Mouse (Mus musculus) heart, embryonic 12.5 days (tissue): ENCODE measurements around the gene Slc39a11. TPM values are rescaled to one million over a fixed set of nuclear protein-coding genes. Genes with fewer than 3 reads are reported as not detected.

Experiments used
- ATAC-seq: fragments of 200-750 bp; cut with Nextera tagmentation; 2 replicates; pipeline ENCODE4 v1.8.0; 2017; ENCODE audit warnings: moderate TSS enrichment, moderate library complexity; ENCODE audit not compliant: insufficient number of reproducible peaks, low FRiP score
- H3K27ac ChIP-seq: fragments of 300-500 bp; sonication (generic); 2 replicates; pipeline ENCODE4 v1.5.1; 2016; ENCODE audit warnings: mild to moderate bottlenecking, moderate library complexity; ENCODE audit not compliant: poor library complexity, severe bottlenecking
- H3K27me3 ChIP-seq: fragments of 300-500 bp; sonication (generic); replicated peaks from 2 replicates; pipeline ENCODE4 v1.6.1; 2016; ENCODE audit warnings: mild to moderate bottlenecking, moderate library complexity
- H3K36me3 ChIP-seq: fragments of 300-500 bp; sonication (generic); 2 replicates; pipeline ENCODE4 v1.6.1; 2016; ENCODE audit warnings: mild to moderate bottlenecking, moderate library complexity
- H3K4me1 ChIP-seq: fragments of 300-500 bp; sonication (generic); replicated peaks from 2 replicates; pipeline ENCODE4 v1.6.1; 2016; ENCODE audit warnings: mild to moderate bottlenecking
- H3K4me2 ChIP-seq: fragments of 300-500 bp; sonication (generic); 2 replicates; pipeline ENCODE4 v1.6.1; 2016; ENCODE audit warnings: mild to moderate bottlenecking, moderate library complexity
- H3K4me3 ChIP-seq: fragments of 300-500 bp; sonication (generic); 2 replicates; pipeline ENCODE4 v1.5.1; 2016; ENCODE audit warnings: mild to moderate bottlenecking
- H3K9ac ChIP-seq: fragments of 300-500 bp; sonication (generic); 2 replicates; pipeline ENCODE4 v1.6.1; 2016; ENCODE audit warnings: mild to moderate bottlenecking, moderate library complexity
- H3K9me3 ChIP-seq: fragments of 300-500 bp; sonication (generic); replicated peaks from 2 replicates; pipeline ENCODE4 v1.6.1; 2016; ENCODE audit warnings: mild to moderate bottlenecking, moderate library complexity
- WGBS: fragments of 180-500 bp; shearing (Covaris S2); methylation state at CpG from one replicate; pipeline ENCODE4 v1.1.7; 2016; 5-methylcytosine and 5-hydroxymethylcytosine counted together
- polyA plus RNA-seq: library from polyadenylated mRNA; unstranded; fragments of >200 nt; fragmentation: Nextera tagmentation; extraction: Ambion mirVana; gene quantifications from 2 replicates; pipeline ENCODE4 v1.2.1, GENCODE M21; 2016

The Slc39a11 gene
- polyA plus RNA-seq, 1 experiment from 2014 or later, result 19.0 TPM

DNA sequence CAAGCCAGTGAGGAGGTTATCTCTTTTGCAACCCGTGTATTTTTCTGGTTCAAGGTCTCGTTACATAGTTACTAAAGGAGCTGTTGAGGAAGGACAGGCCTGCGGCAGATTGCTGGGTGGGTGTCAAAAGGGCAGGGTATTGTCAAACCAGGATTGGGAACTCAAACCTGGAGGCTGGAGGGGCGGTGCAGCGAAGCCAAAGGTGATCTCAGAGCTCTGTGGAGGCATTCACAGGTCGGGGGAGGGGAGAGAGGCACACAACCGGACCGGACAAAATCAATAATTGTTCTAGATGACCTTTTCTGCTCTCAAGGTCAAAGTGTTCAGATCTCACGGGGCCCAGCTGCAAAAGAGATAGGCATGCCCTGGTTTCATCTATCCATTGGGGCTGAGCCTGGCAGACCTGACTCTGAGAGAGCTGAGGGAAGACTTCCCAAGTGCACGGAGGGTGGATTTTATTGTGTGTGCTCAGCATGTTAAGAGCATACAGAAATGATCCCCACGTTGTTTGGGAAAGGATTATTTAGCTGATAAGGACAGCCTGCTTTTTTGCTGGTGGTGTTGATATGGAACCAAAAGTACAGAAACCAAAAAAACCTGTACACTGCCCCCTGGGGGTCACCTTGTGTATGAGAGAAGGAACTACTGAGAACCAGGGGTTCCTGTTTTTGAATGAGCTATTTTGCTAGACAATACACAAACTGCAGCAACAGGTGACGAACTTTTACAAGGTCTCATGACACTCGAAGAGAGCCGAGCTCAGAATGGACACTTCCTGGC is 32.6 kb downstream of the Slc39a11 start:
- peaks cover 52% of the 10 kb centered on the region for H3K27me3 ChIP-seq
- no peak for ATAC-seq
- H3K4me3 ChIP-seq, result no peak overlapping the region
- WGBS, result 51% methylated on average over 14 of the region's 14 CpGs
- H3K4me1 ChIP-seq, result peaks cover 27% of the 10 kb centered on the region
- no peaks in the 10 kb centered on the region for H3K36me3 ChIP-seq
- H3K4me2 ChIP-seq, result no peak overlapping the region
- no peak overlapping the region for H3K9ac ChIP-seq
- no peaks in the 10 kb centered on the region for H3K9me3 ChIP-seq
- no peak overlapping the region for H3K27ac ChIP-seq

DNA sequence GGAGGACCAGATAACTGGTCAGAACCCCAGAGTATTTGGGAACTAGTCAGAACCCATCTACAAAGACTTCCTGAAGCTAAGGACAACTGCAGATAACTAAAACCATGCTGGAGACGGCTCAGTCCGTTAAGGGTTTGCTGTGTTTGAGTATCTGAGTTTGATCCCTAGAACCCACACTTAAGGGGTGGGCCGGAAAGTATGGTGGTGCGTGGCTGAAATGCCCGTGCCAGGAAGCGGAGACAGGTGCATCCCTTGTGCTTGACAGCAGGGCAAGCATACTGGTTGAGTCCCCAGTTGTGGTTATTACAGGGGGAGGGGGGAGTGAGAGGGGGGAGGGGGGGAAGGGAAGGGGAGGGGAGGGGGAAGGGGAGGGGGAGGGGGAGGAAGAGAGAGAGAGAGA is 35.4 kb downstream of the Slc39a11 start:
- H3K9me3 ChIP-seq, result no peaks in the 10 kb centered on the region
- 63% methylated on average over 6 of the region's 6 CpGs for WGBS
- H3K27me3 ChIP-seq, result peaks cover 25% of the 10 kb centered on the region
- H3K4me1 ChIP-seq, result peaks cover 26% of the 10 kb centered on the region
- H3K4me2 ChIP-seq, result no peak overlapping the region
- no peak overlapping the region for H3K9ac ChIP-seq
- ATAC-seq, result no peak
- no peak overlapping the region for H3K27ac ChIP-seq
- H3K36me3 ChIP-seq, result no peaks in the 10 kb centered on the region
- no peak overlapping the region for H3K4me3 ChIP-seq

DNA sequence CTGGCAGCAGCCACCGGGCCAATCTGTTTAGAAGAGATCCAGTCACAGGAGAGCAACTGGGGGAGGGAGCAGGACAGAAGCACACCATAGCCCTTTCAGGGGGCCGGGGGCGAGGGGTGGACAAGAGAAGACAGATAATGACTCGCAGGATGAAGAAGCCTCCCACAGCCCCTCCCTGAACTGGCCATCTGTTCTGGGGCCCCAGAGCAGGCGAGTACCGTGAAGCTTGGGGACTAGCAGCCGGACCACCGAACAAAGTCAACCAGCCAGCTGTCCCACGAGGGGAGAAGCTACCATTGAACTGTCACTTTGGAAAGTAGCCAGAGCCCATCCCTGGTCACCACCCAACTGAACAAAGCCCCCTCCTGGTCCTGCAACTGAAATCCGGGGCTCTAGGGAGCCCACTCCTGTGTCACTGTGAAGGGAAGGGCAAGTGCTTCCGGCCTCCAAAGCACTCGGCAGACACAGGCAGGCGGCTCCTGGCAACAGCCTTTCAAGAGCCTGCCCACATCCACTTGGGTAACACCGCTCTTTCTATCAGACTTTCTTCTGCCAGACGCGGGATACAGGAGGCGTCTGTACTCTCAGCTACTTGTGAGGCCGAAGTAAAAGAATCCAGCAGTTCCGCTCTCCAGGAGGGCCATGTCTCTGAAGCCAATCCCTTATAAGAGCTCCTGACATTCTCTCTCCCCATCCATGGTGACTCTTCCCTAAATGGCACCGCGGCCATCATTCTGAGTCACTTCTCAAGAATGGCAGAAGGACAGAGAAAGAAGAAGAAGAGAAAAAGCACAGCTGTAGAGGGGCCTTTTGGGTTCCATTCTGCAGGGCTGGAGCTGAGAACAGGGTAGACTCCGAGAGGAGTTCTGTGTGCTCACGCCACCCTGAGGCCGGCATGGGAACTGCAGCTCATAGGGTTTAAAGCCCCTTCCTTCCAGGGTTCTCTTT is 37.9 kb downstream of the Slc39a11 start:
- WGBS, result 11% methylated on average over 24 of the region's 24 CpGs
- Histone ChIP-seq H3K27ac (no peak overlapping the region), H3K4me2 (peak overlapping the region; percentile 67), H3K9ac (0 out of 2 replicates have a peak overlapping the region, but pooled peaks have one; percentile 43), H3K36me3 (no peaks in the 10 kb centered on the region), H3K4me1 (peaks cover 10% of the 10 kb centered on the region), H3K9me3 (no peaks in the 10 kb centered on the region), H3K27me3 (0 out of 2 replicates have a peak, but pooled peaks cover 10% of the 10 kb centered on the region), H3K4me3 (peak overlapping the region; percentile 28)
- no peak for ATAC-seq

DNA sequence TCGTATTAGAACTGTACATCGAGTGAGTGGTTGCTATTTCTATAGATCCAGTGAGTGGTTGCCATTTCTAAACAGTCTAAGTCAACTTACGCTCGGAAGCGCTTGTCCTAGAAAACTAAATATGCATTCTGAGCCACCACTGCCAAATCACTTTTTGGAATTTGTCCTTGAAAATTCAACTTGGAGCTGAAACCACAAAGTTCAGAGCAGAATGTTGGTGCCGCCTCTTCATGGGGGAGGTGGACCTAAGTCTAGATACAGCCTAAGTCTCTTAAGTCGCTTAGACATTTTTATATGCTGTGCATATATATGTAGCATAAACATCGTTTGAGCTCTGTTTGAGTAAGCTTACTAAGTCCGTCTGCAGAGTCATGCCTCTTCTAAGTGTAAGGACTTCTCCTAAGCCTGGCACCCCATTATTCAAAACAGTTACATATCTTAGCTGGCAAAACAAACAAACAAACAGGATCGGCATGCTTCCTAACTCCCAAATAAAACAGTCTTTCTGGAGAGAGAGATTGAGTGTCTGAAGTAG is 38.7 kb downstream of the Slc39a11 start:
- H3K9ac ChIP-seq, result no peak overlapping the region
- no peak for ATAC-seq
- no peak overlapping the region for H3K4me3 ChIP-seq
- H3K27ac ChIP-seq, result no peak overlapping the region
- H3K4me2 ChIP-seq, result no peak overlapping the region
- 84% methylated on average over 10 of the region's 10 CpGs for WGBS
- H3K4me1 ChIP-seq, result peaks cover 10% of the 10 kb centered on the region
- 0 out of 2 replicates have a peak, but pooled peaks cover 10% of the 10 kb centered on the region for H3K27me3 ChIP-seq
- H3K9me3 ChIP-seq, result peaks cover 2% of the 10 kb centered on the region; the same call in 1 of the 2 replicates
- H3K36me3 ChIP-seq, result 0 out of 2 replicates have a peak, but pooled peaks cover under 1% of the 10 kb centered on the region

DNA sequence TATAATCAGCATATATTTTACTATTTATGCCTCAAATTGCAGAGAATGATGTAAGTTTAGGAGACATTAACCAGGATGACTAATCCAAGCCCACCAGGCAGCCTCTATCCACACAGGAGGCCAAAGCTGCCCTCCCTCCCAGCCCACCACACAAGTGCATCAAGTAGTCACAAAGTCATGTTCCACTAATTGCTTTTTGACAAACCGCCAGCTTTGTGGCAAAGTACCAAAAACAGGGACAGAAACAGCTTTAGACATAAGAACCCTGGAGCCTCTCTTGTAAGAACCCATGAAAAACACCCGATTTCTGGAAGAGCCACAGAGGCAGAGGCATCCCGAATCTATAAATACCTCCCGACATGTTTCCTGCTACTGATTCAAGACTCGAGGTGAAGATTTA is 39.6 kb downstream of the Slc39a11 start:
- Histone ChIP-seq H3K4me2 (no peak overlapping the region), H3K9me3 (peaks cover 5% of the 10 kb centered on the region; the same call in 1 of the 2 replicates), H3K27ac (no peak overlapping the region), H3K36me3 (0 out of 2 replicates have a peak, but pooled peaks cover 4% of the 10 kb centered on the region), H3K4me1 (peaks cover 10% of the 10 kb centered on the region), H3K4me3 (no peak overlapping the region), H3K27me3 (0 out of 2 replicates have a peak, but pooled peaks cover 5% of the 10 kb centered on the region), H3K9ac (no peak overlapping the region)
- ATAC-seq, result no peak
- WGBS, result 74% methylated on average over 5 of the region's 5 CpGs

DNA sequence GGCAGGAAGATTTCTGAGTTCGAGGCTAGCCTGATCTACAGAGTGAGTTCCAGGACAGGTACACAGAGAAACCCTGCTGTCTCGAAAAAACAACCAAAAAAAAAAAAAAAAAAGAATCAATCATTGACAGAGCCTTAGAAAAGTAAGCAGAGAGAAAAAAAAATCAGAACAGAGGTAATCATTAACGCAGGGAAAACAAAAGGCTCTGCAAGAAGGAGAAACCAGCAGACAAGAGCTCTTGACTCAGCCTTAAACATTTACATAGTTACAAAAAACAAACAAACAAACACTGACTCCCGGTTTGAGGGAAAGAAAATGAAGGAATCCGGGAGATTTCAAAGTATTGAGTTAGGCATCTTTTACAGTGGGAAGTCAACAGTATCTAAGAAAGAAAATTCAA is 40.3 kb downstream of the Slc39a11 start:
- 0 out of 2 replicates have a peak, but pooled peaks cover 4% of the 10 kb centered on the region for H3K36me3 ChIP-seq
- no peak overlapping the region for H3K9ac ChIP-seq
- no peak overlapping the region for H3K4me3 ChIP-seq
- 0 out of 2 replicates have a peak, but pooled peaks cover 4% of the 10 kb centered on the region for H3K27me3 ChIP-seq
- H3K27ac ChIP-seq, result no peak overlapping the region
- 78% methylated on average over 5 of the region's 5 CpGs for WGBS
- H3K4me1 ChIP-seq, result peaks cover 10% of the 10 kb centered on the region
- no peak overlapping the region for H3K4me2 ChIP-seq
- H3K9me3 ChIP-seq, result peaks cover 5% of the 10 kb centered on the region; the same call in 1 of the 2 replicates
- no peak for ATAC-seq

DNA sequence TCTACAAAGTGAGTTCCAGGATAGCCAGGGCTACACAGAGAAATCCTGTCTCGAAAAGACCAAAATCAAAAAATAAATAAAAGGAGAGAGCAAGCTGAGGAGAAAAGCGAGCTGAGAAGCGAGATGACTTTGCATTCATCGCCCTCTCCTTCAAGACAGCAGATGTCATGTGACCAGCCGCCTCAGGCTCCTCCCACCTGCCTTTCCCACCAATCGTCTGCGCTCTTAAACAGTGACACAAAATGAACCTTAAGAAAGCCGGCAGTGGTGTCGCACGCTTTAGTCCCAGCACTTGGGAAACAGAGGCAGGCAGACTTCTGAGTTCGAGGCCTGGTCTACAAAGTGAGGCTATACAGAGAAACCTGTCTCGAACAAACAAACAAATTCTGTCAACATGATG is 42.3 kb downstream of the Slc39a11 start:
- Histone ChIP-seq H3K9me3 (peaks cover 13% of the 10 kb centered on the region; the same call in 1 of the 2 replicates), H3K4me1 (peaks cover 10% of the 10 kb centered on the region), H3K27me3 (no peaks in the 10 kb centered on the region), H3K4me2 (no peak overlapping the region), H3K4me3 (no peak overlapping the region), H3K9ac (no peak overlapping the region), H3K36me3 (0 out of 2 replicates have a peak, but pooled peaks cover 4% of the 10 kb centered on the region), H3K27ac (no peak overlapping the region)
- no peak for ATAC-seq
- WGBS, result 88% methylated on average over 12 of the region's 12 CpGs

DNA sequence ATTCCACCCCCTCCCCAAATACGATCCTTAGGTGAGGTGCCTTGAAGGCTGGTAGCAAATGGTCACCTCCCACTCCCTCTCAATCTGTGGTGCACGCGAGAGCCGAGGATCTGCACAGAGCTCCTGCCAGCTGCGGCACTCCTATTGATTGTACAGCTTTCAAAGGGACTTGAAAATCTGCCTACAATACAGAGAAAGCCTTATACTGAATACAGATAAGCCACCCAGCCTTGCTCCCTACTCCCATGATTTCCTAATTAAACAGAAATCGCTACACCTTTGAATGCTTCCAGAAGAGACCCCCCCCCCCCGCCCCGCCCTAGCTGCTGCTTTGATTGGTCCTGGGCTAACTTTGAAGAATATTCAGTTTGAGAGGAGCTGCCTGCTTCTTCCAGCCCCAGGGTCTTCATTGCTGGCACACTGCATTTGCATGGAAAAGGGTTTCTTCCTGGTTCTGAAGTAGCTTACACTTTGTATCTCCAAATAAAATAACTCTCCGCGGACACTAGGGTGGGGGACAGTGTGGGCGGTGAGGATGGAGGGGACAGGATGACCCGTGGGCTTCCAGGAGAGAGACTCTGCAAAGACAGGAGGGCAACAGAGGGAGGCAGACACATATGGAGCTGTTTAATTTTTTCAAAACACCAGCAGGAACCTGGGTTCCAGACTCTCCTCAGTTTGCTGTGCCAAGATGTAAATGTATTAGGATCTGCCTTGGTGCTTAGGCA is 48.1 kb downstream of the Slc39a11 start:
- WGBS, result 65% methylated on average over 12 of the region's 12 CpGs
- Histone ChIP-seq H3K36me3 (0 out of 2 replicates have a peak, but pooled peaks cover 4% of the 10 kb centered on the region), H3K27ac (no peak overlapping the region), H3K4me2 (no peak overlapping the region), H3K27me3 (no peaks in the 10 kb centered on the region), H3K4me1 (no peaks in the 10 kb centered on the region), H3K4me3 (no peak overlapping the region), H3K9me3 (peaks cover 13% of the 10 kb centered on the region; the same call in 1 of the 2 replicates), H3K9ac (no peak overlapping the region)
- ATAC-seq, result no peak

DNA sequence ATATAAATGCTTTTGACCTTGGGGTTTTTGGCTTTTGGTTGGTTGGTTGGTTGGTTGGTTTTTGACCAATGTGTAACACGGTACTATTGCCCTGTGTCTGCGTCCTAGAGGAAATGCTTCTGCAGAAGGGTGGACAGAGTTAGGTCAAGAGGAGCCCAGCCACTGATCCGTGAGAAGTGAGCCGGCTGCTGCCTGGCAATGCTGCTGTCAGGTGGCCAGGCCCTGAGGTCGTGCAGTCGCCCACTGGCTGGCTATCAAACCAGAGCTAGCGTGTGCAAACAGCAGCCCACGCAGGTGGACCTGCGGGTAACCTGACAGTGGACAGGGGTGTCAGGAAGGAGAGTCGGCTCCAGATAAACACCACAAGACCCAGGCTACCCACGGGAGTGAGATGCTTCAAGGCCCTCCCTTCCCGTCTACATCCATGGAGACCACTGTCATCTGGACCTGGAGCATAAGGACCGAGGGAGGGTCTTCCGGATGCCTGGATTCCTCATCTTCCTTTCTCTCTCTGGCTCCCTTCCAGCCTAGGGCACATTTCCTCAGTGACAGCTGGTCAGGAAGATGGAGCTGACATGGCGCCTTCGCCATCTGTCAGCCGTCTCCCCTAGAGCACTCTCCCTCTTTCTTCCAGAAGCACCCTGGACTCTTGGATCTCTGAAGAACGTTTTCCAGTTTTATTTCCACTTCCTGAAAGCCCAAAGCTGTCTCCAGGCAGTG is 49.2 kb downstream of the Slc39a11 start:
- ATAC-seq, result no peak
- H3K4me3 ChIP-seq, result no peak overlapping the region
- 74% methylated on average over 18 of the region's 18 CpGs for WGBS
- no peak overlapping the region for H3K9ac ChIP-seq
- H3K27me3 ChIP-seq, result no peaks in the 10 kb centered on the region
- 0 out of 2 replicates have a peak, but pooled peaks cover 8% of the 10 kb centered on the region for H3K9me3 ChIP-seq
- H3K4me1 ChIP-seq, result no peaks in the 10 kb centered on the region
- H3K4me2 ChIP-seq, result no peak overlapping the region
- H3K27ac ChIP-seq, result no peak overlapping the region
- H3K36me3 ChIP-seq, result no peaks in the 10 kb centered on the region

DNA sequence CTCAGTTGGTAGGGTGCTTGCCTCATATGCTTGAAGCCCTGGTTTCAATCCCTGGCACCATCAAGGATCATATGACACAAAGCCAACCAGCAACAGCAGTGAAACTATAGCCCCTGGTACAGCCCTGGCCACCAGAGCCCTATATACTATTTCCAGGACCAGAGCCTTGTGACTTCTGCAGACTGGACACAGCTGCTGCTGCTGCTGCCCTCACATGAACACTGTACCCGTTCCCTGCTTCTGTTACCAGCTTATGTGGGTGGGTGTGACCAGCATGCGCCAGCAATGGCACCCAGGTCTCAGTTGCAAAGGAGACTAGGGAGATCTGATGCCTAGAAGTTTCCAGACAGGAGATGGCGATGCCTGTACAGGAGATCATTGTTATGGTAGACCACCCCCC is 52.2 kb downstream of the Slc39a11 start:
- Histone ChIP-seq H3K9ac (no peak overlapping the region), H3K4me1 (no peaks in the 10 kb centered on the region), H3K36me3 (no peaks in the 10 kb centered on the region), H3K4me3 (no peak overlapping the region), H3K4me2 (no peak overlapping the region), H3K27me3 (no peaks in the 10 kb centered on the region), H3K27ac (no peak overlapping the region), H3K9me3 (no peaks in the 10 kb centered on the region)
- WGBS, result 84% methylated on average over 3 of the region's 3 CpGs
- ATAC-seq, result no peak
